Mouse (Mus musculus): Measurements from ENCODE around the gene Tyw1. TPM values are rescaled to one million over a fixed set of nuclear protein-coding genes. Genes with fewer than 3 reads are reported as not detected.

Tyw1 gene
- polyA plus RNA-seq, 1 experiment, result 18.8 TPM

GRCm38 (mm10) chr5:130293941-130294340, 38.5 kb downstream of the Tyw1 start:
- peak; percentile 17 for DNase-seq (ENCODE audit: low read depth)
- no peak for TF ChIP-seq CTCF (IDR thresholded peaks at IDR 0.05; ENCODE audit: borderline replicate concordance, extremely low read depth, insufficient read depth, insufficient read length)
- TF ChIP-seq POLR2A (IDR thresholded peaks at IDR 0.05; ENCODE audit: borderline replicate concordance, extremely low read depth, insufficient read depth, insufficient read length, poor library complexity, severe bottlenecking), result no peak

- TF ChIP-seq POLR2A (IDR thresholded peaks at IDR 0.05; ENCODE audit: borderline replicate concordance, extremely low read depth, insufficient read depth, insufficient read length, poor library complexity, severe bottlenecking) (no peak), CTCF (IDR thresholded peaks at IDR 0.05; ENCODE audit: borderline replicate concordance, extremely low read depth, insufficient read depth, insufficient read length) (no peak)
- DNase-seq (ENCODE audit: low read depth), result peak; percentile 56
Observed at GRCm38 (mm10) chr5:130294598-130294997, 39.2 kb downstream of the Tyw1 start.

- TF ChIP-seq CTCF (IDR thresholded peaks at IDR 0.05; ENCODE audit: borderline replicate concordance, extremely low read depth, insufficient read depth, insufficient read length) (no peak), POLR2A (IDR thresholded peaks at IDR 0.05; ENCODE audit: borderline replicate concordance, extremely low read depth, insufficient read depth, insufficient read length, poor library complexity, severe bottlenecking) (no peak)
- no peak for DNase-seq (ENCODE audit: low read depth)
Observed at GRCm38 (mm10) chr5:130296071-130296470, 40.7 kb downstream of the Tyw1 start.

GRCm38 (mm10) chr5:130298831-130299460, 43.5 kb downstream of the Tyw1 start:
- no peak for TF ChIP-seq CTCF (IDR thresholded peaks at IDR 0.05; ENCODE audit: borderline replicate concordance, extremely low read depth, insufficient read depth, insufficient read length)
- TF ChIP-seq POLR2A (IDR thresholded peaks at IDR 0.05; ENCODE audit: borderline replicate concordance, extremely low read depth, insufficient read depth, insufficient read length, poor library complexity, severe bottlenecking), result no peak
- no peak for DNase-seq (ENCODE audit: low read depth)

GRCm38 (mm10) chr5:130299526-130299925, 44.1 kb downstream of the Tyw1 start:
- TF ChIP-seq CTCF (IDR thresholded peaks at IDR 0.05; ENCODE audit: borderline replicate concordance, extremely low read depth, insufficient read depth, insufficient read length) (no peak), POLR2A (IDR thresholded peaks at IDR 0.05; ENCODE audit: borderline replicate concordance, extremely low read depth, insufficient read depth, insufficient read length, poor library complexity, severe bottlenecking) (no peak)
- DNase-seq (ENCODE audit: low read depth), result no peak

- no peak for TF ChIP-seq CTCF (IDR thresholded peaks at IDR 0.05; ENCODE audit: borderline replicate concordance, extremely low read depth, insufficient read depth, insufficient read length)
- no peak for TF ChIP-seq POLR2A (IDR thresholded peaks at IDR 0.05; ENCODE audit: borderline replicate concordance, extremely low read depth, insufficient read depth, insufficient read length, poor library complexity, severe bottlenecking)
- no peak for DNase-seq (ENCODE audit: low read depth)
Observed at GRCm38 (mm10) chr5:130303611-130304010, 48.2 kb downstream of the Tyw1 start.

- DNase-seq (ENCODE audit: low read depth), result no peak
- TF ChIP-seq CTCF (IDR thresholded peaks at IDR 0.05; ENCODE audit: borderline replicate concordance, extremely low read depth, insufficient read depth, insufficient read length) (no peak), POLR2A (IDR thresholded peaks at IDR 0.05; ENCODE audit: borderline replicate concordance, extremely low read depth, insufficient read depth, insufficient read length, poor library complexity, severe bottlenecking) (no peak)
Observed at GRCm38 (mm10) chr5:130307921-130308320, 52.5 kb downstream of the Tyw1 start.

- TF ChIP-seq POLR2A (IDR thresholded peaks at IDR 0.05; ENCODE audit: borderline replicate concordance, extremely low read depth, insufficient read depth, insufficient read length, poor library complexity, severe bottlenecking) (no peak), CTCF (IDR thresholded peaks at IDR 0.05; ENCODE audit: borderline replicate concordance, extremely low read depth, insufficient read depth, insufficient read length) (peak; percentile 6; the same call in 1 of the 2 replicates)
- DNase-seq (ENCODE audit: low read depth), result no peak
Observed at GRCm38 (mm10) chr5:130310077-130310476, 54.7 kb downstream of the Tyw1 start.

- TF ChIP-seq POLR2A (IDR thresholded peaks at IDR 0.05; ENCODE audit: borderline replicate concordance, extremely low read depth, insufficient read depth, insufficient read length, poor library complexity, severe bottlenecking) (no peak), CTCF (IDR thresholded peaks at IDR 0.05; ENCODE audit: borderline replicate concordance, extremely low read depth, insufficient read depth, insufficient read length) (no peak)
- no peak for DNase-seq (ENCODE audit: low read depth)
Observed at GRCm38 (mm10) chr5:130310827-130311226, 55.4 kb downstream of the Tyw1 start.

GRCm38 (mm10) chr5:130313488-130313887, 58.1 kb downstream of the Tyw1 start:
- no peak for TF ChIP-seq CTCF (IDR thresholded peaks at IDR 0.05; ENCODE audit: borderline replicate concordance, extremely low read depth, insufficient read depth, insufficient read length)
- TF ChIP-seq POLR2A (IDR thresholded peaks at IDR 0.05; ENCODE audit: borderline replicate concordance, extremely low read depth, insufficient read depth, insufficient read length, poor library complexity, severe bottlenecking), result no peak
- no peak for DNase-seq (ENCODE audit: low read depth)

GRCm38 (mm10) chr5:130314926-130315325, 59.5 kb downstream of the Tyw1 start:
- peak; percentile 38; the same call in 1 of the 2 replicates for TF ChIP-seq CTCF (IDR thresholded peaks at IDR 0.05; ENCODE audit: borderline replicate concordance, extremely low read depth, insufficient read depth, insufficient read length)
- no peak for TF ChIP-seq POLR2A (IDR thresholded peaks at IDR 0.05; ENCODE audit: borderline replicate concordance, extremely low read depth, insufficient read depth, insufficient read length, poor library complexity, severe bottlenecking)
- DNase-seq (ENCODE audit: low read depth), result no peak

- TF ChIP-seq POLR2A (IDR thresholded peaks at IDR 0.05; ENCODE audit: borderline replicate concordance, extremely low read depth, insufficient read depth, insufficient read length, poor library complexity, severe bottlenecking) (no peak), CTCF (IDR thresholded peaks at IDR 0.05; ENCODE audit: borderline replicate concordance, extremely low read depth, insufficient read depth, insufficient read length) (no peak)
- no peak for DNase-seq (ENCODE audit: low read depth)
Observed at GRCm38 (mm10) chr5:130316321-130316720, 60.9 kb downstream of the Tyw1 start.
